In the genomic region with DNA sequence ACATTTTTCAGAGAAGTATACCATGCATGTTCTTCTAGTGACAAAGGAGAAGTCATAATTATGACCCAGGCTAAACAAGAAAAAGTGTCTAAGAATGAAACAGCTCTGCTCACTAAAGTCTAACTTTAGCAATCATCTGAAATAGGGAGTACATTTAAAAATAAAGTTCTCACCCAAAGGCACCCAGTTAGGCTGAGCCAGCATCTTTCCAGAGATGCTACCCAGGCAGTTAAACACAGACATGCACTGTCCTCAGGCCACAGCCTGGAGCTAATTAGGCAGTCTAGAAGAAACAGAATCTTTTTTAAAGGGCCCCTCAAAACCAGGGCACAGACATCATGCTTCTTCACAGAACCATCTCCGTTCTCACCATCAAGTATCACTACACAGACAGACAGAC, we compare ENCODE assay signal across 20 mouse cellular contexts.
DNase-seq lines count a peak whose midpoint lies in the region; ATAC-seq lines count a peak whose summit lies in the region.
"Had no signal": no experiment of that assay in that cellular context is flagged by ENCODE, and none has a peak within 500 bp of the region (broad histone marks: within the 10 kb centered on the region; RNA-seq: fewer than 3 reads in every experiment).

No protein-coding gene starts in this region.

- no peak for DNase-seq in frontal cortex, postnatal 10 days (ENCODE audit: low spot score in 2 of 2)
- peak; percentile 5 to 65 for DNase-seq in left cerebral cortex, postnatal 25 days (ENCODE audit: low spot score in 2 of 2)
- DNase-seq in left cerebral cortex, adult 9 months (ENCODE audit: low spot score in 2 of 2), result no peak
- DNase-seq in brain, adult 2 months (ENCODE audit: low read depth, low spot score), result peak; percentile 54
- DNase-seq: adrenal gland, adult 8-10 months; adrenal gland, postnatal 14 days; adrenal gland, postnatal 36 days; B cell, adult 2 months; cerebellum, adult 11 months; cerebellum, adult 18-20 months; cerebellum, adult 8-10 months; cerebellum, adult 9-11 months; cerebellum, postnatal 25 days; forebrain, postnatal 0 days had no signal

- peak; percentile 97 for ATAC-seq in frontal cortex, adult (ENCODE audit: low TSS enrichment)
- ATAC-seq: activated CD4-positive, CD25-positive, alpha-beta regulatory T cell, adult 4 months; CD4-positive, CD25-positive, alpha-beta regulatory T cell, adult 4 months; forebrain, embryonic 13.5 days; forebrain, embryonic 15.5 days; forebrain, postnatal 0 days; Patski had no signal

- intact Hi-C loops in left cerebral cortex, postnatal 25 days (cut with DNase I), result loop anchor here (1.0 to 10.0 kb wide), 2 partner anchors 18 to 758 kb away; no protein-coding TSS in a partner anchor

Comparison
In these comparisons a context has a peak if more than half of its experiments do, and no peak if none do; other contexts are left out.
1. DNase-seq: peak in left cerebral cortex, postnatal 25 days (2 of 2) and brain, adult 2 months (single experiment); none in frontal cortex, postnatal 10 days (0 of 2) and left cerebral cortex, adult 9 months (0 of 2).